Mouse (Mus musculus) CH12.LX (cell line): ENCODE measurements around the gene Fam69a.

Experiments used
- CTCF ChIP-seq, 2 experiments: IDR thresholded peaks in 1 of 2; conservative IDR thresholded peaks in 1 of 2; 2 replicates each; pipeline ENCODE4 v1.5.1; 2011 to 2012; ENCODE audit warnings: low read depth in 2 of 2, low read length in 2 of 2, improper control_type of control experiment in 1 of 2, inconsistent platforms in 1 of 2, mild to moderate bottlenecking in 1 of 2, moderate library complexity in 1 of 2
- MXI1 ChIP-seq: IDR thresholded peaks from 2 replicates; pipeline ENCODE4 v1.6.1; 2011; ENCODE audit warnings: mild to moderate bottlenecking, low read depth, low read length, improper control_type of control experiment
- POLR2A ChIP-seq: IDR thresholded peaks from 2 replicates; pipeline ENCODE4 v1.6.1; 2011; ENCODE audit warnings: low read depth, mild to moderate bottlenecking, improper control_type of control experiment, low read length
- UBTF ChIP-seq: IDR thresholded peaks from 2 replicates; pipeline ENCODE4 v1.6.1; 2012; ENCODE audit warnings: low read depth, mild to moderate bottlenecking, inconsistent platforms, low read length, improper control_type of control experiment, moderate library complexity

GRCm38 (mm10) chr5:107933202-107933974, 53.5 kb downstream of the Fam69a start:
- no peak for TF ChIP-seq MXI1
- TF ChIP-seq UBTF = no peak
- TF ChIP-seq CTCF (conservative IDR thresholded peaks at IDR 0.05 in 1 of 2, IDR thresholded peaks at IDR 0.05 in 1 of 2; ENCODE audit: low read depth in 2 of 2, low read length in 2 of 2) = peak in 1 of 2 experiments; percentile 13; a peak in 1 of 4 replicates
- no peak for TF ChIP-seq POLR2A
